Mouse (Mus musculus) limb, embryonic 13.5 days (tissue): ENCODE results near the gene Dph2. TPM values are rescaled to one million over a fixed set of nuclear protein-coding genes. Genes with fewer than 3 reads are reported as not detected.

Experiments
- ATAC-seq: fragments of 200-750 bp; cut with Nextera tagmentation; 2 replicates; pipeline ENCODE4 v1.8.0; 2017; ENCODE audit warnings: low read depth, moderate number of reproducible peaks, moderate TSS enrichment; ENCODE audit not compliant: low FRiP score
- H3K27ac ChIP-seq: fragments of 300-500 bp; sonication (generic); 2 replicates; pipeline ENCODE4 v1.5.1; 2015; ENCODE audit warnings: inconsistent platforms, mild to moderate bottlenecking, moderate library complexity
- H3K27me3 ChIP-seq: fragments of 300-500 bp; sonication (generic); 2 replicates; pipeline ENCODE4 v1.6.1; 2015; ENCODE audit warnings: mild to moderate bottlenecking, inconsistent platforms
- H3K36me3 ChIP-seq: fragments of 300-500 bp; sonication (generic); 2 replicates; pipeline ENCODE4 v1.6.1; 2015; ENCODE audit warnings: inconsistent platforms, mild to moderate bottlenecking, moderate library complexity
- H3K4me1 ChIP-seq: fragments of 300-500 bp; sonication (generic); 2 replicates; pipeline ENCODE4 v1.6.1; 2015; ENCODE audit warnings: inconsistent platforms
- H3K4me2 ChIP-seq: fragments of 300-500 bp; sonication (generic); replicated peaks from 2 replicates; pipeline ENCODE4 v1.6.1; 2015; ENCODE audit warnings: inconsistent platforms, mild to moderate bottlenecking, moderate library complexity
- H3K4me3 ChIP-seq: fragments of 300-500 bp; sonication (generic); 2 replicates; pipeline ENCODE4 v1.5.1; 2015; ENCODE audit warnings: moderate library complexity, mild to moderate bottlenecking, inconsistent platforms
- H3K9ac ChIP-seq: fragments of 300-500 bp; sonication (generic); 2 replicates; pipeline ENCODE4 v1.6.1; 2015; ENCODE audit warnings: mild to moderate bottlenecking, inconsistent platforms
- H3K9me3 ChIP-seq: fragments of 300-500 bp; sonication (generic); 2 replicates; pipeline ENCODE4 v1.6.1; 2016; ENCODE audit warnings: inconsistent platforms
- WGBS: fragments of 180-500 bp; shearing (Covaris S2); methylation state at CpG from one replicate; pipeline ENCODE4 v1.1.7; 2015; 5-methylcytosine and 5-hydroxymethylcytosine counted together
- polyA plus RNA-seq: library from polyadenylated mRNA; unstranded; fragments of >200 nt; fragmentation: Nextera tagmentation; extraction: Ambion mirVana; gene quantifications from 2 replicates; pipeline ENCODE4 v1.2.1, GENCODE M21; 2015

Gene Dph2
- polyA plus RNA-seq, 1 experiment from 2014 or later: 18.4 TPM

GRCm38 (mm10) chr4:117867000-117867399 lies 24.8 kb downstream of the Dph2 start:
- Histone ChIP-seq H3K27ac (no peak overlapping the region), H3K9ac (no peak overlapping the region), H3K4me1 (peaks cover 17% of the 10 kb centered on the region), H3K4me3 (no peak overlapping the region), H3K27me3 (no peaks in the 10 kb centered on the region), H3K9me3 (no peaks in the 10 kb centered on the region), H3K4me2 (no peak overlapping the region), H3K36me3 (peaks cover 22% of the 10 kb centered on the region)
- ATAC-seq: no peak
- 81% methylated on average over 6 of the region's 6 CpGs for WGBS

- Histone ChIP-seq H3K4me1 (peaks cover 13% of the 10 kb centered on the region), H3K9me3 (no peaks in the 10 kb centered on the region), H3K4me2 (no peak overlapping the region), H3K27ac (no peak overlapping the region; the same call in 1 of the 2 replicates), H3K4me3 (no peak overlapping the region), H3K36me3 (peaks cover 22% of the 10 kb centered on the region), H3K9ac (no peak overlapping the region), H3K27me3 (no peaks in the 10 kb centered on the region)
- 53% methylated on average over 9 of the region's 9 CpGs for WGBS
- ATAC-seq: peak; percentile 17; the same call in 1 of the 2 replicates
Observed at GRCm38 (mm10) chr4:117866083-117866482, 25.7 kb downstream of the Dph2 start.

- Histone ChIP-seq H3K27ac (no peak overlapping the region), H3K4me2 (no peak overlapping the region), H3K9me3 (no peaks in the 10 kb centered on the region), H3K4me1 (peaks cover 9% of the 10 kb centered on the region), H3K4me3 (no peak overlapping the region), H3K9ac (no peak overlapping the region), H3K36me3 (peaks cover 24% of the 10 kb centered on the region), H3K27me3 (no peaks in the 10 kb centered on the region)
- 37% methylated on average over 4 of the region's 4 CpGs for WGBS
- ATAC-seq: no peak
Observed at GRCm38 (mm10) chr4:117862823-117863222, 29.0 kb downstream of the Dph2 start.

GRCm38 (mm10) chr4:117860570-117860969 lies 31.3 kb downstream of the Dph2 start:
- 86% methylated on average over 9 of the region's 9 CpGs for WGBS
- H3K4me1 ChIP-seq: peaks cover 3% of the 10 kb centered on the region
- H3K9ac ChIP-seq: no peak overlapping the region
- ATAC-seq: no peak
- H3K9me3 ChIP-seq: no peaks in the 10 kb centered on the region
- H3K27me3 ChIP-seq: no peaks in the 10 kb centered on the region
- peaks cover 45% of the 10 kb centered on the region for H3K36me3 ChIP-seq
- H3K4me2 ChIP-seq: no peak overlapping the region
- H3K27ac ChIP-seq: no peak overlapping the region
- no peak overlapping the region for H3K4me3 ChIP-seq

GRCm38 (mm10) chr4:117858794-117859193 lies 33.0 kb downstream of the Dph2 start:
- WGBS: 62% methylated on average over 3 of the region's 3 CpGs
- H3K27ac ChIP-seq: no peak overlapping the region
- no peak overlapping the region for H3K4me3 ChIP-seq
- 0 out of 2 replicates have a peak, but pooled peaks have one; percentile 37 for ATAC-seq
- no peaks in the 10 kb centered on the region for H3K9me3 ChIP-seq
- peaks cover 33% of the 10 kb centered on the region for H3K36me3 ChIP-seq
- H3K4me1 ChIP-seq: peaks cover 10% of the 10 kb centered on the region
- H3K9ac ChIP-seq: no peak overlapping the region
- no peak overlapping the region for H3K4me2 ChIP-seq
- H3K27me3 ChIP-seq: no peaks in the 10 kb centered on the region

GRCm38 (mm10) chr4:117855146-117855545 lies 36.7 kb downstream of the Dph2 start:
- H3K9me3 ChIP-seq: no peaks in the 10 kb centered on the region
- peaks cover 10% of the 10 kb centered on the region for H3K4me1 ChIP-seq
- no peaks in the 10 kb centered on the region for H3K27me3 ChIP-seq
- H3K9ac ChIP-seq: no peak overlapping the region
- ATAC-seq: no peak
- peaks cover 32% of the 10 kb centered on the region for H3K36me3 ChIP-seq
- H3K27ac ChIP-seq: no peak overlapping the region
- H3K4me3 ChIP-seq: no peak overlapping the region
- WGBS: 72% methylated on average over 9 of the region's 9 CpGs
- H3K4me2 ChIP-seq: no peak overlapping the region

GRCm38 (mm10) chr4:117852152-117852868 lies 39.5 kb downstream of the Dph2 start:
- no peak for ATAC-seq
- Histone ChIP-seq H3K27ac (no peak overlapping the region), H3K36me3 (peaks cover 22% of the 10 kb centered on the region), H3K4me1 (peaks cover 12% of the 10 kb centered on the region), H3K9ac (no peak overlapping the region), H3K4me2 (no peak overlapping the region), H3K9me3 (no peaks in the 10 kb centered on the region), H3K4me3 (no peak overlapping the region), H3K27me3 (no peaks in the 10 kb centered on the region)
- WGBS: 87% methylated on average over 10 of the region's 10 CpGs

- no peak overlapping the region for H3K4me3 ChIP-seq
- no peak overlapping the region for H3K4me2 ChIP-seq
- H3K36me3 ChIP-seq: peaks cover 15% of the 10 kb centered on the region
- no peaks in the 10 kb centered on the region for H3K27me3 ChIP-seq
- no peak for ATAC-seq
- no peak overlapping the region for H3K9ac ChIP-seq
- 79% methylated on average over 7 of the region's 7 CpGs for WGBS
- H3K27ac ChIP-seq: no peak overlapping the region
- peaks cover 20% of the 10 kb centered on the region for H3K4me1 ChIP-seq
- H3K9me3 ChIP-seq: no peaks in the 10 kb centered on the region
Observed at GRCm38 (mm10) chr4:117850871-117851270, 41.0 kb downstream of the Dph2 start.

- no peak overlapping the region for H3K4me2 ChIP-seq
- 81% methylated on average over 7 of the region's 7 CpGs for WGBS
Observed at GRCm38 (mm10) chr4:117850176-117850575, 41.7 kb downstream of the Dph2 start.

GRCm38 (mm10) chr4:117849506-117849905 lies 42.3 kb downstream of the Dph2 start:
- no peaks in the 10 kb centered on the region for H3K9me3 ChIP-seq
- H3K4me2 ChIP-seq: no peak overlapping the region
- no peak for ATAC-seq
- no peaks in the 10 kb centered on the region for H3K27me3 ChIP-seq
- no peak overlapping the region for H3K27ac ChIP-seq
- H3K36me3 ChIP-seq: peaks cover 27% of the 10 kb centered on the region
- no peak overlapping the region for H3K4me3 ChIP-seq
- H3K4me1 ChIP-seq: peaks cover 9% of the 10 kb centered on the region
- 83% methylated on average over 5 of the region's 5 CpGs for WGBS
- no peak overlapping the region for H3K9ac ChIP-seq

More at GRCm38 (mm10) chr4:117850176-117850575, 41.7 kb downstream of the Dph2 start:
- no peaks in the 10 kb centered on the region for H3K27me3 ChIP-seq
- ATAC-seq: no peak
- peaks cover 20% of the 10 kb centered on the region for H3K36me3 ChIP-seq
- no peak overlapping the region for H3K27ac ChIP-seq
- H3K9ac ChIP-seq: no peak overlapping the region
- H3K4me1 ChIP-seq: peaks cover 13% of the 10 kb centered on the region
- no peaks in the 10 kb centered on the region for H3K9me3 ChIP-seq
- H3K4me3 ChIP-seq: no peak overlapping the region

- WGBS: 57% methylated on average over 17 of the region's 17 CpGs
- Histone ChIP-seq H3K36me3 (peaks cover 31% of the 10 kb centered on the region), H3K4me3 (no peak overlapping the region), H3K4me1 (peaks cover 9% of the 10 kb centered on the region), H3K27ac (no peak overlapping the region), H3K9ac (no peak overlapping the region), H3K27me3 (no peaks in the 10 kb centered on the region), H3K4me2 (no peak overlapping the region), H3K9me3 (no peaks in the 10 kb centered on the region)
- ATAC-seq: no peak
Observed at GRCm38 (mm10) chr4:117849063-117849462, 42.8 kb downstream of the Dph2 start.

- no peak for ATAC-seq
- WGBS: 18% methylated on average over 2 of the region's 2 CpGs
- no peak overlapping the region for H3K4me3 ChIP-seq
- H3K9me3 ChIP-seq: no peaks in the 10 kb centered on the region
- no peaks in the 10 kb centered on the region for H3K27me3 ChIP-seq
- H3K36me3 ChIP-seq: peaks cover 44% of the 10 kb centered on the region
- peak overlapping the region; percentile 55; the same call in 1 of the 2 replicates for H3K27ac ChIP-seq
- peaks cover 9% of the 10 kb centered on the region for H3K4me1 ChIP-seq
- H3K9ac ChIP-seq: 0 out of 2 replicates have a peak overlapping the region, but pooled peaks have one; percentile 31
- no peak overlapping the region for H3K4me2 ChIP-seq
Observed at GRCm38 (mm10) chr4:117847011-117847410, 44.8 kb downstream of the Dph2 start.

- 93% methylated on average over 4 of the region's 4 CpGs for WGBS
Observed at GRCm38 (mm10) chr4:117846261-117846660, 45.6 kb downstream of the Dph2 start.

More at GRCm38 (mm10) chr4:117846261-117846660, 45.6 kb downstream of the Dph2 start:
- Histone ChIP-seq H3K4me1 (peaks cover 16% of the 10 kb centered on the region), H3K4me3 (no peak overlapping the region), H3K9ac (no peak overlapping the region), H3K9me3 (no peaks in the 10 kb centered on the region), H3K4me2 (no peak overlapping the region), H3K27me3 (no peaks in the 10 kb centered on the region), H3K27ac (no peak overlapping the region), H3K36me3 (peaks cover 44% of the 10 kb centered on the region)
- ATAC-seq: no peak
